Mouse (Mus musculus): ENCODE measurements around the gene Ppp3r2. TPM values are rescaled to one million over a fixed set of nuclear protein-coding genes. Genes with fewer than 3 reads are reported as not detected.

Ppp3r2 gene
- total RNA-seq (2012; rRNA removed) = not detected in 2 replicates
- total RNA-seq (2014; rRNA removed) = not detected in 2 replicates
- polyA plus RNA-seq (2012; ENCODE audit: insufficient read length, low read depth) = not detected in 2 replicates

GRCm38 (mm10) chr4:49681812-49682211 lies at the start of gene Ppp3r2:
Gene Ppp3r2, minus strand, starts transcription at chr4:49682024.
- Histone ChIP-seq H3K9me3 (replicated peaks; ENCODE audit: low read length) (no peaks in the 10 kb centered on the region), H3K4me3 (replicated peaks in 1 of 3; ENCODE audit: low read depth in 2 of 3, low read length in 2 of 3, poor library complexity in 1 of 3) (no peak within 1 kb of the TSS), H3K4me1 (ENCODE audit: control insufficient read depth in 1 of 2, insufficient read depth in 2 of 2) (0 out of 4 replicates have a peak, but pooled peaks cover 0 to 2% of the 10 kb centered on the region in 2 experiments), H3K4me2 (ENCODE audit: insufficient read depth, low read depth, poor library complexity, severe bottlenecking) (no peak within 1 kb of the TSS), H3K79me2 (replicated peaks; ENCODE audit: control insufficient read depth, extremely low read depth, insufficient read depth, poor library complexity, severe bottlenecking) (no peaks in the 10 kb centered on the region), H3K27me3 (replicated peaks) (no peaks in the 10 kb centered on the region), H3K27ac (ENCODE audit: insufficient read depth, low read depth) (no peak within 1 kb of the TSS), H3K9ac (ENCODE audit: insufficient read depth, low read depth) (no peak within 1 kb of the TSS), H3K36me3 (replicated peaks in 1 of 2; ENCODE audit: control insufficient read depth in 1 of 2, insufficient read depth in 1 of 2, low read length in 1 of 2) (no peaks in the 10 kb centered on the region)
- dilution Hi-C loops (cut with MboI; ENCODE audit: extremely low pct_ligation_motif_present, extremely low pct_unique_long_range_greater_than_20kb, low sequenced_read_pairs) = no loop called here
- DNase-seq (ENCODE audit: extremely low read depth) = no peak
- in situ Hi-C loops (cut with MboI; ENCODE audit: low pct_ligation_motif_present, low pct_unique_long_range_greater_than_20kb, low sequenced_read_pairs) = no loop called here
- TF ChIP-seq ZMIZ1 (IDR thresholded peaks at IDR 0.05; ENCODE audit: low read depth, low read length) (no peak), SIN3A (IDR thresholded peaks at IDR 0.05; ENCODE audit: low read length) (no peak), JUND (conservative IDR thresholded peaks at IDR 0.05; ENCODE audit: low read depth, low read length) (no peak), ZKSCAN1 (IDR thresholded peaks at IDR 0.05; ENCODE audit: borderline replicate concordance, low read depth, low read length) (no peak), NELFE (IDR thresholded peaks at IDR 0.05; ENCODE audit: low read depth, low read length) (no peak), UBTF (IDR thresholded peaks at IDR 0.05; ENCODE audit: low read depth, low read length) (no peak), CHD2 (IDR thresholded peaks at IDR 0.05; ENCODE audit: low read length) (no peak), TCF12 (IDR thresholded peaks at IDR 0.05; ENCODE audit: low read depth, low read length) (no peak), ZNF384 (IDR thresholded peaks at IDR 0.05; ENCODE audit: low read depth, low read length) (no peak), BHLHE40 (IDR thresholded peaks at IDR 0.05; ENCODE audit: low read depth, low read length) (no peak)

- no peak overlapping the region for H3K4me2 ChIP-seq (ENCODE audit: insufficient read depth, low read depth, poor library complexity, severe bottlenecking)
Observed at GRCm38 (mm10) chr4:49729326-49729725, 47.5 kb upstream of the Ppp3r2 start.

More at GRCm38 (mm10) chr4:49729326-49729725, 47.5 kb upstream of the Ppp3r2 start:
- Histone ChIP-seq H3K4me1 (ENCODE audit: control insufficient read depth in 1 of 2, insufficient read depth in 2 of 2) (peaks cover 0 to under 1% of the 10 kb centered on the region in 2 experiments; a peak in 1 of 4 replicates), H3K27ac (ENCODE audit: insufficient read depth, low read depth) (no peak overlapping the region), H3K79me2 (replicated peaks; ENCODE audit: control insufficient read depth, extremely low read depth, insufficient read depth, poor library complexity, severe bottlenecking) (no peaks in the 10 kb centered on the region), H3K27me3 (replicated peaks) (no peaks in the 10 kb centered on the region), H3K9ac (ENCODE audit: insufficient read depth, low read depth) (no peak overlapping the region), H3K4me3 (replicated peaks in 1 of 3; ENCODE audit: low read depth in 2 of 3, low read length in 2 of 3, poor library complexity in 1 of 3) (no peak overlapping the region), H3K9me3 (replicated peaks; ENCODE audit: low read length) (no peaks in the 10 kb centered on the region), H3K36me3 (replicated peaks in 1 of 2; ENCODE audit: control insufficient read depth in 1 of 2, insufficient read depth in 1 of 2, low read length in 1 of 2) (no peaks in the 10 kb centered on the region)
- dilution Hi-C loops (cut with MboI; ENCODE audit: extremely low pct_ligation_motif_present, extremely low pct_unique_long_range_greater_than_20kb, low sequenced_read_pairs) (no loop called here), in situ Hi-C loops (cut with MboI; ENCODE audit: low pct_ligation_motif_present, low pct_unique_long_range_greater_than_20kb, low sequenced_read_pairs) (no loop called here)
- no peak for DNase-seq (ENCODE audit: extremely low read depth)
- TF ChIP-seq SIN3A (IDR thresholded peaks at IDR 0.05; ENCODE audit: low read length) (no peak), MEF2A (IDR thresholded peaks at IDR 0.05; ENCODE audit: borderline replicate concordance, low read depth, low read length) (no peak), ZC3H11A (IDR thresholded peaks at IDR 0.05; ENCODE audit: low read depth, low read length) (no peak), ZMIZ1 (IDR thresholded peaks at IDR 0.05; ENCODE audit: low read depth, low read length) (no peak), HCFC1 (IDR thresholded peaks at IDR 0.05; ENCODE audit: low read depth, low read length) (no peak), KAT2A (IDR thresholded peaks at IDR 0.05; ENCODE audit: insufficient replicate concordance, low read length) (no peak), MXI1 (IDR thresholded peaks at IDR 0.05; ENCODE audit: low read depth, low read length) (no peak), MYC (IDR thresholded peaks at IDR 0.05; ENCODE audit: low read depth, low read length) (no peak), POLR2A (IDR thresholded peaks at IDR 0.05; ENCODE audit: low read depth, low read length) (no peak), TBP (conservative IDR thresholded peaks at IDR 0.05; ENCODE audit: low read depth, low read length) (no peak), ETS1 (conservative IDR thresholded peaks at IDR 0.05; ENCODE audit: low read depth, low read length) (no peak), GABPA (IDR thresholded peaks at IDR 0.05; ENCODE audit: insufficient replicate concordance, low read depth, low read length) (no peak), USF2 (conservative IDR thresholded peaks at IDR 0.05; ENCODE audit: low read depth, low read length) (no peak), MAFK (IDR thresholded peaks at IDR 0.05; ENCODE audit: insufficient replicate concordance, low read length) (no peak), RCOR1 (conservative IDR thresholded peaks at IDR 0.05; ENCODE audit: low read depth, low read length) (no peak), PAX5 (IDR thresholded peaks at IDR 0.05; ENCODE audit: low read length) (no peak), ZKSCAN1 (IDR thresholded peaks at IDR 0.05; ENCODE audit: borderline replicate concordance, low read depth, low read length) (no peak), ELF1 (IDR thresholded peaks at IDR 0.05; ENCODE audit: low read depth, low read length) (no peak), NELFE (IDR thresholded peaks at IDR 0.05; ENCODE audit: low read depth, low read length) (no peak)
